Mouse (Mus musculus) ES-E14 (cell line): ENCODE measurements around the gene Lrmda.

Experiments
- CHD2 ChIP-seq: IDR thresholded peaks from 2 replicates; pipeline ENCODE4 v1.6.1; 2014; ENCODE audit warnings: mild to moderate bottlenecking, low read depth, low read length, inconsistent platforms
- HCFC1 ChIP-seq: IDR thresholded peaks from 2 replicates; pipeline ENCODE4 v1.6.1; 2012; ENCODE audit warnings: low read length, inconsistent platforms, borderline replicate concordance; ENCODE audit not compliant: insufficient read depth
- MAFK ChIP-seq: IDR thresholded peaks from 2 replicates; pipeline ENCODE4 v1.6.1; 2014; ENCODE audit warnings: mild to moderate bottlenecking, low read depth, low read length, inconsistent platforms; ENCODE audit not compliant: insufficient read depth
- ZC3H11A ChIP-seq: IDR thresholded peaks from 2 replicates; pipeline ENCODE4 v1.6.1; 2012; ENCODE audit warnings: low read depth, mild to moderate bottlenecking, inconsistent platforms, low read length, borderline replicate concordance
- ZNF384 ChIP-seq: IDR thresholded peaks from 2 replicates; pipeline ENCODE4 v1.6.1; 2012; ENCODE audit warnings: low read depth, low read length, inconsistent platforms

- TF ChIP-seq MAFK (no peak), CHD2 (no peak), ZNF384 (no peak), ZC3H11A (no peak), HCFC1 (no peak)
Observed at GRCm38 (mm10) chr14:22003231-22003630, 16.3 kb upstream of the Lrmda start.
